Comparison of ENCODE assay signal across 9 mouse cellular contexts in genomic region chr3:107612902-107613525, GRCm38 (mm10). TPM values are rescaled to one million over a fixed set of nuclear protein-coding genes. Genes with fewer than 3 reads are reported as not detected.
DNase-seq lines count a peak whose midpoint lies in the region; ATAC-seq lines count a peak whose summit lies in the region.
"Had no signal": no experiment of that assay in that cellular context is flagged by ENCODE, and none has a peak within 500 bp of the region (broad histone marks: within the 10 kb centered on the region; RNA-seq: fewer than 3 reads in every experiment).

No protein-coding gene starts in this region.

- peaks cover 42% of the 10 kb centered on the region for H3K36me3 ChIP-seq in heart, embryonic 11.5 days (ENCODE audit: control insufficient read depth, insufficient read depth, low read length)
- peaks cover 51% of the 10 kb centered on the region for H3K36me3 ChIP-seq in forebrain, embryonic 16.5 days (ENCODE audit: control insufficient read depth, insufficient read depth)
- peaks cover 55% of the 10 kb centered on the region for H3K36me3 ChIP-seq in hindbrain, embryonic 16.5 days (ENCODE audit: control insufficient read depth, insufficient read depth, low read length)

- WGBS in heart, embryonic 11.5 days (ENCODE audit: insufficient replicate concordance): 85% methylated on average over 11 of the region's 11 CpGs
- 86% methylated on average over 11 of the region's 11 CpGs for WGBS in forebrain, embryonic 16.5 days
- WGBS in hindbrain, embryonic 16.5 days: 89% methylated on average over 11 of the region's 11 CpGs

- DNase-seq in heart, adult 18-20 months: peak; percentile 42 to 83
- DNase-seq in cerebellum, adult 11-12 months: peak; percentile 50
- peak; percentile 50 for DNase-seq in left cerebral cortex, adult 11 months (ENCODE audit: low spot score)
- peak; percentile 79 for DNase-seq in right cerebral cortex, postnatal 4 days

- ATAC-seq in heart, embryonic 11.5 days (replicated peaks; ENCODE audit: insufficient number of reproducible peaks, low FRiP score, low TSS enrichment): no peak
- peak; percentile 43 for ATAC-seq in forebrain, embryonic 16.5 days
- peak; percentile 49 for ATAC-seq in hindbrain, embryonic 16.5 days
- peak; percentile 95 for ATAC-seq in megakaryocyte progenitor cell, adult 5-6 weeks (replicated peaks; ENCODE audit: poor library complexity)

- no peak overlapping the region for H3K27ac ChIP-seq in heart, embryonic 11.5 days (ENCODE audit: low read depth, low read length)
- H3K27ac ChIP-seq in forebrain, embryonic 16.5 days (ENCODE audit: low read length): no peak overlapping the region
- H3K27ac ChIP-seq in hindbrain, embryonic 16.5 days (ENCODE audit: low read depth, low read length): no peak overlapping the region

- no peak overlapping the region for H3K4me2 ChIP-seq in heart, embryonic 11.5 days
- H3K4me2 ChIP-seq in forebrain, embryonic 16.5 days (ENCODE audit: low read length): no peak overlapping the region
- H3K4me2 ChIP-seq in hindbrain, embryonic 16.5 days (ENCODE audit: low read length): no peak overlapping the region

- H3K4me1 ChIP-seq in heart, embryonic 11.5 days (ENCODE audit: control insufficient read depth, insufficient read depth, low read length): peaks cover 11% of the 10 kb centered on the region
- H3K4me1 ChIP-seq in forebrain, embryonic 16.5 days (replicated peaks; ENCODE audit: control insufficient read depth, insufficient read depth, low read length): no peaks in the 10 kb centered on the region
- no peaks in the 10 kb centered on the region for H3K4me1 ChIP-seq in hindbrain, embryonic 16.5 days (ENCODE audit: control insufficient read depth, insufficient read depth, low read depth, low read length)

- H3K9ac ChIP-seq in heart, embryonic 11.5 days (ENCODE audit: low read depth, low read length): no peak overlapping the region
- H3K9ac ChIP-seq in forebrain, embryonic 16.5 days (replicated peaks; ENCODE audit: low read depth, low read length): no peak overlapping the region
- no peak overlapping the region for H3K9ac ChIP-seq in hindbrain, embryonic 16.5 days (ENCODE audit: low read depth, low read length)

- no peak overlapping the region for H3K4me3 ChIP-seq in heart, embryonic 11.5 days (ENCODE audit: low read depth, low read length)
- H3K4me3 ChIP-seq in forebrain, embryonic 16.5 days (replicated peaks; ENCODE audit: low read length): no peak overlapping the region
- no peak overlapping the region for H3K4me3 ChIP-seq in hindbrain, embryonic 16.5 days (ENCODE audit: low read length)

- no peaks in the 10 kb centered on the region for H3K27me3 ChIP-seq in heart, embryonic 11.5 days (ENCODE audit: control insufficient read depth, insufficient read depth, low read length)
- H3K27me3 ChIP-seq in forebrain, embryonic 16.5 days (replicated peaks; ENCODE audit: control insufficient read depth, insufficient read depth, low read length): no peaks in the 10 kb centered on the region
- H3K27me3 ChIP-seq in hindbrain, embryonic 16.5 days (replicated peaks; ENCODE audit: control insufficient read depth, insufficient read depth, low read length): no peaks in the 10 kb centered on the region

- no peaks in the 10 kb centered on the region for H3K9me3 ChIP-seq in heart, embryonic 11.5 days (replicated peaks; ENCODE audit: control insufficient read depth, low read length)
- no peaks in the 10 kb centered on the region for H3K9me3 ChIP-seq in forebrain, embryonic 16.5 days (ENCODE audit: control insufficient read depth, low read length)
- H3K9me3 ChIP-seq in hindbrain, embryonic 16.5 days (ENCODE audit: control insufficient read depth, low read length): no peaks in the 10 kb centered on the region

RNA-seq across cellular contexts. Expression of gene Gm10961, which starts 18.1 kb away (rescaled TPM):
- not detected for total RNA-seq in heart, adult 18-20 months (2021)
- not detected in 2 replicates for polyA plus RNA-seq in heart, embryonic 11.5 days (2014; fragmentation: Nextera tagmentation; extraction: Ambion mirVana)
- not detected in 2 replicates for polyA plus RNA-seq in forebrain, embryonic 16.5 days (2015; fragmentation: Nextera tagmentation; extraction: Ambion mirVana)
- not detected in 2 replicates for polyA plus RNA-seq in hindbrain, embryonic 16.5 days (2015; fragmentation: Nextera tagmentation; extraction: Ambion mirVana)
- not detected in 2 replicates for total RNA-seq in megakaryocyte progenitor cell, adult 5-6 weeks (2015)
- total RNA-seq in megakaryocyte progenitor cell, adult 5-6 weeks (2017): not detected in 2 replicates
- total RNA-seq: left cerebral cortex, postnatal 10 days had no signal

RNA-seq across cellular contexts. Expression of gene Alx3, which starts 18.2 kb away (rescaled TPM):
- total RNA-seq in heart, adult 18-20 months (2021): not detected
- 1.1 and 1.7 TPM in 2 replicates for polyA plus RNA-seq in heart, embryonic 11.5 days (2014; fragmentation: Nextera tagmentation; extraction: Ambion mirVana)
- polyA plus RNA-seq in forebrain, embryonic 16.5 days (2015; fragmentation: Nextera tagmentation; extraction: Ambion mirVana): 2.7 and 4.9 TPM in 2 replicates
- 0.29 and 0.40 TPM in 2 replicates for polyA plus RNA-seq in hindbrain, embryonic 16.5 days (2015; fragmentation: Nextera tagmentation; extraction: Ambion mirVana)
- total RNA-seq in megakaryocyte progenitor cell, adult 5-6 weeks (2015): not detected in 2 replicates
- not detected in 2 replicates for total RNA-seq in megakaryocyte progenitor cell, adult 5-6 weeks (2017)

RNA-seq across cellular contexts. Expression of gene Strip1, which starts 18.5 kb away (rescaled TPM):
- total RNA-seq in heart, adult 18-20 months (2021): 10 to 100 TPM; 21.5 to 21.6 TPM
- 35.4 and 47.0 TPM in 2 replicates for polyA plus RNA-seq in heart, embryonic 11.5 days (2014; fragmentation: Nextera tagmentation; extraction: Ambion mirVana)
- 145 and 148 TPM in 2 replicates for polyA plus RNA-seq in forebrain, embryonic 16.5 days (2015; fragmentation: Nextera tagmentation; extraction: Ambion mirVana)
- polyA plus RNA-seq in hindbrain, embryonic 16.5 days (2015; fragmentation: Nextera tagmentation; extraction: Ambion mirVana): 131 and 139 TPM in 2 replicates
- 18.5 and 19.7 TPM in 2 replicates for total RNA-seq in megakaryocyte progenitor cell, adult 5-6 weeks (2015)
- total RNA-seq in megakaryocyte progenitor cell, adult 5-6 weeks (2017): 18.5 and 26.1 TPM in 2 replicates

RNA-seq across cellular contexts. Expression of gene Ubl4b, which starts 58.1 kb away (rescaled TPM):
- total RNA-seq in heart, adult 18-20 months (2021): not detected
- not detected in 2 replicates for polyA plus RNA-seq in heart, embryonic 11.5 days (2014; fragmentation: Nextera tagmentation; extraction: Ambion mirVana)
- not detected in 2 replicates for polyA plus RNA-seq in forebrain, embryonic 16.5 days (2015; fragmentation: Nextera tagmentation; extraction: Ambion mirVana)
- polyA plus RNA-seq in hindbrain, embryonic 16.5 days (2015; fragmentation: Nextera tagmentation; extraction: Ambion mirVana): not detected in 2 replicates
- total RNA-seq in megakaryocyte progenitor cell, adult 5-6 weeks (2015): not detected in 2 replicates
- not detected in 2 replicates for total RNA-seq in megakaryocyte progenitor cell, adult 5-6 weeks (2017)
- total RNA-seq: left cerebral cortex, postnatal 10 days had no signal
